Mouse (Mus musculus) cerebellum, adult 2 months (tissue): Measurements from ENCODE around the gene Akap9.

Experiments
- CTCF ChIP-seq: fragments of 200-500 bp; IDR thresholded peaks from 2 replicates; pipeline ENCODE4 v1.5.1; 2011; ENCODE audit warnings: low read depth, mild to moderate bottlenecking, control low read depth, low read length, moderate library complexity, borderline replicate concordance; ENCODE audit not compliant: insufficient read depth
- POLR2A ChIP-seq: fragments of 200-500 bp; IDR thresholded peaks from 2 replicates; pipeline ENCODE4 v1.6.1; 2011; ENCODE audit warnings: low read length, control low read depth, borderline replicate concordance; ENCODE audit not compliant: insufficient read depth

DNA sequence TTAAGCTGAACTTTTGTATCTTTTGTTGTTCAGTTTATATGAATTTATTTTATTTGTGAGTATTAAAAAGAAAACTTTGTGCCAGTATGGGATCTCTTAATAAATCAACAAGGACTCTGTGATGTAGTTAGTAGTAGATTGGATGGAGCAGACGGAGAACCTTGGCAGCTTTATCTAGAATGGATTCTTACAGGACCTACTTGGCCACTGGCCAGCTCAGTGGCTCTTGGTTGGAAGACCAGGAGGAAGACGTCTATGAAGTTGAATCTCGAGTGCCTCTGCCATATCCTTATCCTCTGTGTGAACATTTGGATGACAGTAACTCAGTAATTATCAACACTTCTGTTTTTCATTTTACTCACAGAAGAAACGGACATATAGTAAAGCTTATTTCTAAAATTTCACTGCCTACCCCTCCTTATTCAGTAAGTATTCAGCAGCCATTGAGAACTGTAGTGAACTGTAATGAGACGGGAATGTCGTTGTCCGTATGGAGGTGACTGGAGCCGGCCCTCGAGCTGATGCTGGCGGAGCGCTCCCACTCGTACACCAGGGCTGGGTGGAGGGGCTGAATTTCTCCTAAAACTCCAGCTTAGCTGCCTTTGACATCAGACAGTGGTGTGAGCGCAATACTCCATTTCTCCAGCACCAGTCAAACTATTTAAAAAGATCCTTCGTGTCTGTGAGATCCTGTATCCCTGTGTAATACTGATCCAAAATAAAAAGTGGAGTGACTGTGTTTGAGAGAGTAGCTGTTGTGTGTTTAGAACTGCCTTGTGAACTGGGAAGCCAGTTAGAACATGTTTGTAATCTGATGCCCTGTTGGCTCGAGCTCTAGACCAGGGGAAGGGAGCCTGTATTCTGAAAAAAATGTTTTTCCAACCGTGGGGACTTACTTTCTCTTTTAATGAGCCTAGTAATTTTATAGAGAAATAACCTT lies 96.2 kb downstream of the Akap9 start:
- TF ChIP-seq CTCF (no peak), POLR2A (no peak)
